Mouse (Mus musculus): ENCODE measurements around the gene Emx1.

Emx1 gene

GRCm38 (mm10) chr6:85189911-85190591 is 2.8 kb downstream of the Emx1 start:
- DNase-seq (ENCODE audit: low spot score) = no peak

- no peak for DNase-seq (ENCODE audit: low spot score)
These were observed 3.4 kb downstream of the Emx1 start for GRCm38 (mm10) chr6:85190671-85191070.

GRCm38 (mm10) chr6:85191751-85192440 is 4.7 kb downstream of the Emx1 start:
- no peak for DNase-seq (ENCODE audit: low spot score)

DNA sequence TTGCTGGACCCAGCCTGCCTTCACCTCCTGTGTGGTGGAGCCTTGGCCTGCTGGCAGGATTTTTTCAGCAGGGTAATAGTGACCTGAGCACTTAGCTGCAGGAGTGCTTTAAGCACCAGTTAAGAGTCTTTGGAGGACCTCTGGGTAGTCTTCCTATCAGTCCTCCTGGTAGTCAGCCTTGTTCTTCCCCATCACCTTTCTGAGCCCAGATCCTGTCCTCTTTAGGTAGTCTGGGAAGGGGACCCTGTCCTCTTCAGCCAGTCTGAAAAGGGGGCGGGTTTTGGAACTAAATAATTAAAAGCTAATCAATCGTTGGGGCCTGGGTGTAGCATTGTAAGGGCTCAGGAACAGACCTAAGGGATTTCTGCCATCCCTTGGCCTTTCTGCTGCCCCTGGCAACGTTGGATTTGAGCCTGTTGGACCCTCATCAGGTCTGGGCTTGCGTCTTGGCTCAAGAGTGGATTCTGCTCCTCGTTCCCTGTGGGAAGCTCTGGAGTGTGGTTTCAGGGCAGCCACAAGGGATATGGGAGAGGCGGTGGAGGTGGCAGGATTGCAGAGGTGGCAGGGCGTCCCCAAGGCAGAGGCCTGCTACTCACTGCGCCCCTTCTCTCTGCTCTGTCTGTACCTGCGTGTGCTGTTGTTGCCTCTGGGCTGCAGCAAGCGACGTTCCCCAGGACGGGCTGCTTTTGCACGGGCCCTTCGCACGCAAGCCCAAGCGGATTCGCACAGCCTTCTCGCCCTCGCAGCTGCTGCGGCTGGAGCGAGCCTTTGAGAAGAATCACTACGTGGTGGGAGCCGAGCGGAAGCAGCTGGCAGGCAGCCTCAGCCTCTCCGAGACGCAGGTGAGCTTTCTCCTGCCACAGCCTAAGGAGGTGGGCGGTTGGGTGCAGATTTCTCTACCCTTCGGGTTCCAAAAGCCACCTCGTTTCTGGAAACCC is 6.4 kb downstream of the Emx1 start:
- DNase-seq (ENCODE audit: low spot score) = no peak

DNA sequence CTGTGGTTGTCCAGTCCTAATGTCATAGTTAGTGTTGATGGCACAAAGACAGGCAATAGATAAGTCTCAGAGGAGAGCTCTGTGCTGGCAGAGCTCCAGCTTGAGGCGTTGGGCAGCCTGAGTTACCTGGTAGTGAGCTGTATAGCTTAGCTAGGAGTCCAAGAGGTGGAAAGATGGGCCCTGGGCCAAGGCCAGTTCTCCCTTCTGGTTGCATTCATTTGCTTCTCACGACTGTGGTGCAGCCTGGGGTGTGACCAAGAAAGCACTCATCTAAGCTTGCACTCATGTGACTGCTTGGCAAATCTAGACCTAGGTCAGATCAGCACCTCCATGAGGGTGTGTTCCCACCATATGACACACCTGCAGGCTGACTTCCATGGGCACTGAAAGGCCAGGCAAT is 10.7 kb downstream of the Emx1 start:
- no peak for DNase-seq (ENCODE audit: low spot score)

GRCm38 (mm10) chr6:85206182-85206938 is 19.1 kb downstream of the Emx1 start:
- no peak for DNase-seq (ENCODE audit: low spot score)

- DNase-seq (ENCODE audit: low spot score) = no peak
These were observed 19.7 kb downstream of the Emx1 start for GRCm38 (mm10) chr6:85206939-85207285.

DNA sequence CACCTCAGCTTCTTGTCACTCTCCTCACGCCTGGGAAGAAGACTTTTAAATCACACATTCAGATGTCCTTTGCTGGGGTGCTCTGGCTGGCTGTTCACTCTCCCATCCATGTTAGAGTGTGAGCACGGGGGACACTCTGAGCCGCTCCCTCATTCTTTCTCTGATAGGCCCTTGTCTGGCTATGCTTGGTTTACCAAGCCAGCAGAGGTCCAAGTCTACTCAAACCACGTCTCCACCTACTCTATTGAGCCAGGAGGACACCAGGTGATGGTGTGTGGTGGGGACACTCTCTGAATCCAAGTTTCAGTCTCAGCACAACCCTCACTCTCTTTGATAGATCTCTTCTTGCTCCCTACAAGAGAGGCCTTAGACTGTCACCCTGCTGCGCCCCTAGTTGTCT is 20.1 kb downstream of the Emx1 start:
- DNase-seq (ENCODE audit: low spot score) = no peak

DNA sequence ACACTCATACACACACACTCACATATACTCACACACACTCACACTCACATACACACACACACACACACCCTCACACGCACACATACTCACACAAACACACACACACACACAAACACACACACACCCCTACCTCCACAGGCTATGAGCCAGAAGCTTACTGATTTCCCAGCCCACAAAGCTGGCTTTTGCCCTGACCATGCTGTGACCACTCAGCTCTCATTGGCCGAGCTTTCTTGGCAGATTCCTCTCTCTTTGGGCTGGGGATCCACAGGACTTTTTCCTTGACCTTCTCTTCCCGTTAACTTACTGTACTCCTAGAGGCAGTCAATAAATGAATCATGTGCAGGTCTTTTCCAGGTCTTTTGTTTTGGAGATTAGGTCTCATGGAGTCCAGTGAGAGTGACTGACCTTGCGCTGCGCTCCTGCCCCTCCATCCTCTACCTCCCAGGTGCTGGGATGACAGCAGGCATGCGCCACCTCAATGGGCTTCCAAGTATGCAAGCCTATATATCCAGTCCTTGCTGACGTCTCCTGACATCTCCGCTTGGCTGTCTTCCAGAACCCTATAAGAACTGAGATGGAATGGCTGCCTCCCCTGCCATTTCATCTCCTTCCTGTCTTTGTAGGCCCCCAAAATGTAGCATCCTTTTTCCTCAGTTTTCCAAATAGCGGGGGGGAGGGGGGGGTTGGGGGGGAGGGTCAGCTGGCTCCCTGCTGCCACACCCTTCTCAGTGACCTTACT is 22.2 kb downstream of the Emx1 start:
- DNase-seq (ENCODE audit: low spot score) = no peak

DNA sequence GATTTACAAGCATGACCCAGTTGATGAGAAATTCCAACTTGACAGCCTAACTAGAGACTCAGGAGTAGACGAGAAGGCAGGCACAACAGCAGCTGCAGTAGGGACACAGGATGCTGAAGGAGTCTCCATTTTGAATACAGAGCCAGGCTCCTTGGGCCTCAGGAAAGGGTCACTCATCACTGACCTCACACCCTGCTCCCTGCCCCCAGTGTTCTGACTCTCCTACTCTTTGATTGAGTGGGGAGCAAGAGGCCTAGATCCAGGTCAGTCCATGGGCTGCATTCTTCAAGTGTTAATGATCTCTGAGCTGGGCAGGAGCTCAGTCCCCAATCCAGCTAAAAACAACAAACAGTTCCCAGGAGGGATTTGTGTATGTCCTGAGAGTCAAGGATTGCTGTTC is 23.4 kb downstream of the Emx1 start:
- DNase-seq (ENCODE audit: low spot score) = no peak

- DNase-seq (ENCODE audit: low spot score) = no peak
These were observed 31.0 kb downstream of the Emx1 start for GRCm38 (mm10) chr6:85218251-85218650.

DNA sequence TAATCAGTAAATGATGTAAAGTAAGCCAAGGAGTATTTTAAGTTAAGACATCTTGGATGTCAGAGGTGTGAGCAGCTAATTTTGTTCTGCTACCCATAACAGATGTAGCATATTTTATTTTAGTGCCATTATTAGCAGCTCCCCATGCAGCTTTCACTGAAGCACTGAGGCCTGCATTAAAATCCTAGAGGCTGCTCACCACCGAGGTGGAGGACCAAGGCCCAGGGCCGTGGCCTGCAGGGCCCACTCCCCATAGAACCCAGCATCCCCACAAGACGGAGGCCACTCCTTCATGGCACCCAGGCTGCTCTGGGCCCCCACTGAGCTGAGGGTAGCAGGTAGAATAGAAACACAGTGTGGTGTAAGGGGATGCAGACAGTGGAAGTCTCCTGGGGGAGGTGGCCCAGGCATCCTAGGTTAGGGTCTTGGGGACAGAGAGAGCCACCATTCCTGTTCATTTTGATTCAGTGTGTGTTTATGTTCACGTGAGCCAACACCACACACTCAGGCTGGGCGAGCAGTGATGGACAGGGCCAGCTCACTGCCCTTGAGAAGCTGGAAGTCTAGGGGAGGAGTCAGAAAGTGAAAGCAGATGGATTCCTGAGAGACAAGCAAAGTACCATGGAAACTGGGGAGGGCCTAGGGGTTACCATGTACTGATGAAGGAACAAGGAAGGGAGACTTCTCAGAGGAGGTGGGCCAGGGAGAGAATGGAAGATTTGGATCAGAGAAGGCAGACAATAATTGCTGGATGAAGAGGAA is 31.6 kb downstream of the Emx1 start:
- DNase-seq (ENCODE audit: low spot score) = no peak

GRCm38 (mm10) chr6:85219706-85220105 is 32.5 kb downstream of the Emx1 start:
- no peak for DNase-seq (ENCODE audit: low spot score)

DNA sequence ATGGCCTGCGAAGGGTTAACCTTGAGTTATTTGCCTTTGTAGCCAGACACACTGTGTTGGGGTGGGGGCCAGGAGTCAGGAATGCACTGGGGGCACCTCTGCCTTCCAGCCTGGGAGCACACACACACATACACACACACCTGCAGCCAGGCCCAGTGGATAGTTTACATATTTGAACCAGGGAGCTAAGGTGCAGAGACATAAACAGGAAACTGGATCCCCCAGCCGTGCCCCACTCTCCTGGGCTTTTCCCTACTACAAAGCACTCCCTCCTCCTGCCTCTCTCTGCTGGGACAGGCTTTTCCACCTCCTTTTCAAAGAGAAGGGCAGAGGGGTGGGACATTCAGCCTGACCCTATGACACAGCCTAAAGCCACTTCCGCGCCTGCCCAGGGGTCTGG is 33.7 kb downstream of the Emx1 start:
- DNase-seq (ENCODE audit: low spot score) = no peak

DNA sequence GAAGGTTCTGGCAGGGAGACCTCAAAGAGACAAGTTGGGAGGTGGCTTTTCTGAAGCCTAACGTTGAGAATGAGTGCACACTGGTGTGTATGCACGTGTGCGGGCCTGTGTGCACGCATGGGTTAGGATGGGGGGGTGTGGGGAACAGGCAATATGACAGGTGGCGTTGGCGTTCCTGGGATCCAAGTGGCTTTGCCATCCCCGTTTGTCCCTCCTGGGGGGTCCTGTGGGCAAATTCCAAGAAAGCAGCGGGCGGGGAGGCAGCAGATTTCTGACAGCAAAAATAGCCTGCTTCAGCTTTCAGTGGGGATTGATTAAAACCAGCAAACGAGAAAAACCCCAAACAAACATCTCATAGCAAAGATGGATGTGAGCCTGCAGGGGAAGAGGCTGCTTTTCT is 35.3 kb downstream of the Emx1 start:
- DNase-seq (ENCODE audit: low spot score) = no peak

GRCm38 (mm10) chr6:85223498-85224150 is 36.4 kb downstream of the Emx1 start:
- DNase-seq (ENCODE audit: low spot score) = no peak

GRCm38 (mm10) chr6:85224442-85224891 is 37.2 kb downstream of the Emx1 start:
- DNase-seq (ENCODE audit: low spot score) = no peak

GRCm38 (mm10) chr6:85226570-85226969 is 39.3 kb downstream of the Emx1 start:
- DNase-seq (ENCODE audit: low spot score) = no peak

- no peak for DNase-seq (ENCODE audit: low spot score)
These were observed 40.3 kb downstream of the Emx1 start for GRCm38 (mm10) chr6:85227520-85227919.

DNA sequence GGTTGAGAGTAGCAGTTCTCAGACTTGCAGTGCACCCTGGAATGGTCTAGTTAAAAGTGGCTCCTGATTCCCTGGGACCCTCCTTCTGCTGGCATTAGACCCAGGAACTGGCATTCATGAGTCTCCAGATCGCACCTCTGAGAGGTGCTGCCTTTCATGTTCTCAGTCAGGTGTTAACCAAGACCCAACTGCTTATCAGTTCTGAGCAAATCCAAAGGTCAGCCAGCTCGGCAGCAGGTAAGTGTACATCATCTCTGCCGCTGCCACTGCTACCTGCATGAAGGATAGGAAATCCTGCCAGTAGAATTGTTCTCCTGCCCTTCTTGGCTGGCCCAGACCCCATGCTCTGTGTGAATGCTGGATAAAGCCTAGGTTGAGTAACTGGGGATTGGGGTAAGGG is 43.5 kb downstream of the Emx1 start:
- DNase-seq (ENCODE audit: low spot score) = no peak

Data from testis, postnatal 14 days (tissue).